ENCODE assay signal across 8 mouse cellular contexts in the genomic region with DNA sequence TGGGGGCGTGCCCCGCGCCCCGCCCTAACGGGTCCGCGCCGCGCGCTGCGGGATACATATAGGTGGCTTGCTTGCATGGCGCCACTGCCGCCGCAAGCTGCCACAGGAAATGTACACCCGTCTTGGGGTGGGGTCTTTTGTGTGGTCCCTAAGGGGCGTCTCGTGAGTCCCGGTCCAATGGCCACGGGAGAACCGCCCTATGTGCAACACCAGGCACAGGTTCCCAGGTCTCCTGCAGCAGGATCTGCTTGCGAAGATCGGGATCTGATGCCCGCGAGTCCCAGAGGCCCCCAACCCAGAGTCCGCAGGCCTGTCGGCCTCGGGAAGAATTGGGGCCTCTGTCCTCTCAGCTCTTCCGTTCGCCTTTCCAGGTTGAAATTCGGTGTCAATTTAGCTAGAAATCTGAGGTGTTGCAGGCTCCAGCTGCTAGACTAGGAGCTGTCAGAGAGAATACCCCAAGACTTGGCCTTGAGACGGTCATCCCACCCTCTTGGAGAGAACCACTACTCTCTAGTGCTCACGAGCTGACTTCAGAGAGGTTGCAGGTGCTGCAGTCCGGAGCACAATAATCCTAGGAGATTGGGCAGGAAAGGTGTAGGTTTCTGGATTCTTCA. TPM values are rescaled to one million over a fixed set of nuclear protein-coding genes. Genes with fewer than 3 reads are reported as not detected.
DNase-seq lines count a peak whose midpoint lies in the region; ATAC-seq and TF ChIP-seq lines count a peak whose summit lies in the region.

No protein-coding gene starts in this region.

- no peak for DNase-seq in lung, embryonic 14.5 days
- no peak for DNase-seq in lung, postnatal 4 days
- no peak for DNase-seq in embryonic facial prominence, embryonic 11.5 days (ENCODE audit: low spot score)
- peak; percentile 86 for DNase-seq in intestine, embryonic 14.5 days (ENCODE audit: low spot score)
- DNase-seq in adrenal gland, adult 8-10 months = no peak
- DNase-seq in natural killer cell, adult 2 months (ENCODE audit: low spot score in 2 of 2) = no peak
- no peak for DNase-seq in frontal cortex, postnatal 14 days (ENCODE audit: low spot score in 2 of 2)

- no peaks in the 10 kb centered on the region for H3K36me3 ChIP-seq in lung, embryonic 14.5 days (ENCODE audit: insufficient read depth)
- no peaks in the 10 kb centered on the region for H3K36me3 ChIP-seq in embryonic facial prominence, embryonic 11.5 days (replicated peaks; ENCODE audit: control insufficient read depth, insufficient read depth, low read depth, low read length)
- H3K36me3 ChIP-seq in intestine, embryonic 14.5 days (ENCODE audit: control insufficient read depth, insufficient read depth, low read length) = no peaks in the 10 kb centered on the region
- no peaks in the 10 kb centered on the region for H3K36me3 ChIP-seq in neural tube, embryonic 13.5 days

- H3K4me1 ChIP-seq in lung, embryonic 14.5 days (ENCODE audit: insufficient read depth) = peaks cover 11% of the 10 kb centered on the region
- H3K4me1 ChIP-seq in embryonic facial prominence, embryonic 11.5 days (ENCODE audit: control insufficient read depth, insufficient read depth, low read length) = no peaks in the 10 kb centered on the region
- H3K4me1 ChIP-seq in intestine, embryonic 14.5 days (replicated peaks; ENCODE audit: control insufficient read depth, insufficient read depth, low read length) = peaks cover 7% of the 10 kb centered on the region; the same call in 1 of the 2 replicates
- peaks cover 34% of the 10 kb centered on the region for H3K4me1 ChIP-seq in neural tube, embryonic 13.5 days (replicated peaks)

- no peaks in the 10 kb centered on the region for H3K27me3 ChIP-seq in lung, embryonic 14.5 days (ENCODE audit: insufficient read depth, low read length)
- H3K27me3 ChIP-seq in embryonic facial prominence, embryonic 11.5 days (ENCODE audit: control insufficient read depth, insufficient read depth, low read length) = no peaks in the 10 kb centered on the region
- H3K27me3 ChIP-seq in intestine, embryonic 14.5 days (replicated peaks; ENCODE audit: control insufficient read depth, insufficient read depth, low read length) = no peaks in the 10 kb centered on the region
- H3K27me3 ChIP-seq in neural tube, embryonic 13.5 days = no peaks in the 10 kb centered on the region

- TF ChIP-seq CTCF in lung, embryonic 14.5 days (IDR thresholded peaks at IDR 0.05; ENCODE audit: low read depth) = no peak

- H3K9me3 ChIP-seq in lung, embryonic 14.5 days (ENCODE audit: low read depth, low read length) = no peaks in the 10 kb centered on the region
- no peaks in the 10 kb centered on the region for H3K9me3 ChIP-seq in embryonic facial prominence, embryonic 11.5 days (replicated peaks; ENCODE audit: control insufficient read depth, low read length)
- no peaks in the 10 kb centered on the region for H3K9me3 ChIP-seq in intestine, embryonic 14.5 days (ENCODE audit: control insufficient read depth, low read length)
- H3K9me3 ChIP-seq in neural tube, embryonic 13.5 days = no peaks in the 10 kb centered on the region

- WGBS in lung, embryonic 14.5 days = 2% methylated on average over 25 of the region's 33 CpGs
- 3% methylated on average over 33 of the region's 33 CpGs for WGBS in embryonic facial prominence, embryonic 11.5 days
- WGBS in intestine, embryonic 14.5 days = 3% methylated on average over 33 of the region's 33 CpGs
- 5% methylated on average over 24 of the region's 33 CpGs for WGBS in neural tube, embryonic 13.5 days

- H3K27ac ChIP-seq in lung, embryonic 14.5 days (ENCODE audit: low read depth) = peak overlapping the region; percentile 90
- H3K27ac ChIP-seq in embryonic facial prominence, embryonic 11.5 days (replicated peaks; ENCODE audit: low read depth, low read length) = peak overlapping the region; percentile 84
- H3K27ac ChIP-seq in intestine, embryonic 14.5 days (ENCODE audit: low read depth) = peak overlapping the region; percentile 89
- peak overlapping the region; percentile 97 for H3K27ac ChIP-seq in neural tube, embryonic 13.5 days (replicated peaks)

- H3K4me3 ChIP-seq in lung, embryonic 14.5 days (ENCODE audit: low read depth, low read length) = peak overlapping the region; percentile 78
- peak overlapping the region; percentile 95 for H3K4me3 ChIP-seq in embryonic facial prominence, embryonic 11.5 days (ENCODE audit: low read depth, low read length)
- H3K4me3 ChIP-seq in intestine, embryonic 14.5 days (ENCODE audit: low read depth, low read length) = peak overlapping the region; percentile 61
- H3K4me3 ChIP-seq in neural tube, embryonic 13.5 days = peak overlapping the region; percentile 79

- H3K9ac ChIP-seq in lung, embryonic 14.5 days = peak overlapping the region; percentile 90
- peak overlapping the region; percentile 96 for H3K9ac ChIP-seq in embryonic facial prominence, embryonic 11.5 days (replicated peaks; ENCODE audit: low read length)
- peak overlapping the region; percentile 75 for H3K9ac ChIP-seq in intestine, embryonic 14.5 days (ENCODE audit: low read length)
- H3K9ac ChIP-seq in neural tube, embryonic 13.5 days = peak overlapping the region; percentile 90

- H3K4me2 ChIP-seq in lung, embryonic 14.5 days = peak overlapping the region; percentile 90
- H3K4me2 ChIP-seq in embryonic facial prominence, embryonic 11.5 days (ENCODE audit: low read depth, low read length) = peak overlapping the region; percentile 91
- H3K4me2 ChIP-seq in intestine, embryonic 14.5 days (ENCODE audit: low read length) = peak overlapping the region; percentile 81
- H3K4me2 ChIP-seq in neural tube, embryonic 13.5 days = peak overlapping the region; percentile 78

- ATAC-seq in lung, embryonic 14.5 days (ENCODE audit: insufficient read depth) = no peak
- peak; percentile 65; the same call in 1 of the 2 replicates for ATAC-seq in embryonic facial prominence, embryonic 11.5 days (replicated peaks; ENCODE audit: insufficient number of reproducible peaks, low FRiP score, low TSS enrichment, low read depth)
- ATAC-seq in intestine, embryonic 14.5 days (replicated peaks; ENCODE audit: low FRiP score, low TSS enrichment, low read depth) = no peak
- ATAC-seq in neural tube, embryonic 13.5 days (ENCODE audit: low read depth) = 0 out of 2 replicates have a peak, but pooled peaks have one; percentile 15

RNA-seq across cellular contexts. Expression of gene Rnf34, which starts 50.8 kb away (rescaled TPM):
- polyA plus RNA-seq in lung, embryonic 14.5 days (2014; fragmentation: Nextera tagmentation; extraction: Ambion mirVana) = 29.8 and 33.5 TPM in 2 replicates
- 49.7 and 50.6 TPM in 2 replicates for polyA plus RNA-seq in embryonic facial prominence, embryonic 11.5 days (2014; fragmentation: Nextera tagmentation; extraction: Ambion mirVana)
- polyA plus RNA-seq in intestine, embryonic 14.5 days (2014; fragmentation: Nextera tagmentation; extraction: Ambion mirVana) = 31.8 and 38.2 TPM in 2 replicates
- 45.0 and 57.1 TPM in 2 replicates for polyA plus RNA-seq in neural tube, embryonic 13.5 days (2015; fragmentation: Nextera tagmentation; extraction: Ambion mirVana)
- total RNA-seq in adrenal gland, adult 8-10 months (2022) = 10 to 100 TPM; 18.5 to 34.4 (median 27.0) TPM

Comparison
In these comparisons a context has a peak if more than half of its experiments do, and no peak if none do; other contexts are left out.
1. ATAC-seq: peak in embryonic facial prominence, embryonic 11.5 days (single experiment) and neural tube, embryonic 13.5 days (single experiment); none in lung, embryonic 14.5 days (single experiment) and intestine, embryonic 14.5 days (single experiment).
2. Peak in every context shown above with its lines, with median percentiles within 50 percentile points of each other: H3K27ac ChIP-seq, H3K4me2 ChIP-seq, H3K4me3 ChIP-seq and H3K9ac ChIP-seq.